ENCODE assay signal across 17 mouse cellular contexts in genomic region chr19:21495817-21496216, GRCm38 (mm10).
"Had no signal": no experiment of that assay in that cellular context is flagged by ENCODE, and none has a peak within 500 bp of the region (broad histone marks: within the 10 kb centered on the region; RNA-seq: fewer than 3 reads in every experiment).

No protein-coding gene starts in this region.

- H3K27me3 ChIP-seq: limb, embryonic 13.5 days; midbrain, embryonic 13.5 days; neural tube, embryonic 13.5 days had no signal

- H3K4me1 ChIP-seq: limb, embryonic 13.5 days; neural tube, embryonic 13.5 days had no signal

- H3K4me3 ChIP-seq: limb, embryonic 13.5 days; midbrain, embryonic 13.5 days; neural tube, embryonic 13.5 days had no signal

- H3K4me2 ChIP-seq: limb, embryonic 13.5 days; midbrain, embryonic 13.5 days; neural tube, embryonic 13.5 days had no signal

- H3K27ac ChIP-seq: kidney, postnatal 0 days; limb, embryonic 13.5 days; liver, embryonic 14.5 days; midbrain, embryonic 13.5 days; neural tube, embryonic 13.5 days had no signal

- H3K36me3 ChIP-seq: limb, embryonic 13.5 days; midbrain, embryonic 13.5 days; neural tube, embryonic 13.5 days had no signal

- H3K9ac ChIP-seq: limb, embryonic 13.5 days; liver, embryonic 14.5 days; midbrain, embryonic 13.5 days; neural tube, embryonic 13.5 days had no signal

- DNase-seq: kidney, adult 8-10 months; kidney, postnatal 36 days; layer of hippocampus, adult 9-11 months; layer of hippocampus, postnatal 36 days; left cerebral cortex, postnatal 4 days; lung, adult 2 months; lung, postnatal 4 days; spleen, adult 18-20 months; thymus, adult 18-20 months; thymus, postnatal 14 days had no signal

- ATAC-seq: intestine, embryonic 16.5 days; lung, postnatal 0 days; midbrain, embryonic 13.5 days had no signal

- H3K9me3 ChIP-seq: limb, embryonic 13.5 days; midbrain, embryonic 13.5 days; neural tube, embryonic 13.5 days had no signal
